Mouse (Mus musculus) layer of hippocampus, adult 6 months (tissue): ENCODE data around the gene Map1a. TPM values are rescaled to one million over a fixed set of nuclear protein-coding genes. Genes with fewer than 3 reads are reported as not detected.

Experiments
- long read RNA-seq, 2 experiments: library from polyadenylated mRNA; unstranded; transcript quantifications; one replicate each; pipeline ENCODE4 v2.0.0; 2019 to 2020
- polyA plus RNA-seq: library from polyadenylated mRNA; unstranded; fragments of <200 nt; fragmentation: Nextera tagmentation; gene quantifications from 2 replicates; pipeline ENCODE4 v1.2.3, GENCODE M21; 2021

Map1a gene
- 122 and 145 TPM in 2 replicates for polyA plus RNA-seq
- long read RNA-seq, experiment 1, partial matches to known transcripts: 482 of 550 reads
- long read RNA-seq, experiment 1, other reads (novel, unspliced or antisense): 68 of 550 reads
- long read RNA-seq, experiment 2, partial matches to known transcripts: 362 of 414 reads
- long read RNA-seq, experiment 2, other reads (novel, unspliced or antisense): 52 of 414 reads

GRCm38 (mm10) chr2:121288901-121289729 is at the start of gene Map1a:
Gene Map1a, plus strand, starts transcription at chr2:121289600.

GRCm38 (mm10) chr2:121271236-121271927 is 18.0 kb upstream of the Map1a start, which contains the start of gene Trp53bp1:
Gene Trp53bp1, minus strand, starts transcription at chr2:121271407.

GRCm38 (mm10) chr2:121354820-121355592 is 65.6 kb downstream of the Map1a start, which contains the start of gene Ppip5k1:
Gene Ppip5k1, minus strand, starts transcription at chr2:121355396.

GRCm38 (mm10) chr2:121357494-121357893 is 68.1 kb downstream of the Map1a start, which contains the start of gene Ckmt1:
Gene Ckmt1, plus strand, starts transcription at chr2:121357714.

Other genes starting within 250 kb of the Map1a start
- gene Tgm5, start 203.8 kb upstream of the Map1a start, polyA plus RNA-seq: not detected in 2 replicates
- gene Tgm7, start 179.8 kb upstream of the Map1a start, polyA plus RNA-seq: not detected in 2 replicates
- gene Adal, start 149.2 kb upstream of the Map1a start, polyA plus RNA-seq: 10.6 and 11.4 TPM in 2 replicates
- 7.2 and 10.3 TPM in 2 replicates for gene Lcmt2, start 148.9 kb upstream of the Map1a start, polyA plus RNA-seq
- 9.9 and 10.8 TPM in 2 replicates for gene Tubgcp4, start 118.9 kb upstream of the Map1a start, polyA plus RNA-seq
- gene Zscan29, start 118.5 kb upstream of the Map1a start, polyA plus RNA-seq: 1.6 and 2.0 TPM in 2 replicates
- gene Trp53bp1, start 18.2 kb upstream of the Map1a start, polyA plus RNA-seq: 20.1 and 21.6 TPM in 2 replicates
- 20.9 and 23.7 TPM in 2 replicates for gene Ppip5k1, start 65.8 kb downstream of the Map1a start, polyA plus RNA-seq
- gene Ckmt1, start 68.1 kb downstream of the Map1a start, polyA plus RNA-seq: 323 and 342 TPM in 2 replicates
- 0.06 and 0.10 TPM in 2 replicates for gene Strc, start 97.6 kb downstream of the Map1a start, polyA plus RNA-seq
- gene Pdia3, start 124.2 kb downstream of the Map1a start, polyA plus RNA-seq: 70.8 and 80.6 TPM in 2 replicates
- 1.3 and 1.4 TPM in 2 replicates for gene Catsper2, start 124.2 kb downstream of the Map1a start, polyA plus RNA-seq
- gene Ell3, start 154.7 kb downstream of the Map1a start, polyA plus RNA-seq: 1.0 and 1.1 TPM in 2 replicates
- 653 and 686 TPM in 2 replicates for gene Serf2, start 159.6 kb downstream of the Map1a start, polyA plus RNA-seq
- gene Hypk, start 163.7 kb downstream of the Map1a start, polyA plus RNA-seq: 127 and 137 TPM in 2 replicates
- gene Serinc4, start 167.2 kb downstream of the Map1a start, polyA plus RNA-seq: 0.11 and 0.25 TPM in 2 replicates
- 47.6 and 50.2 TPM in 2 replicates for gene Mfap1b, start 184.5 kb downstream of the Map1a start, polyA plus RNA-seq
- gene Mfap1a, start 217.1 kb downstream of the Map1a start, polyA plus RNA-seq: 11.9 and 14.6 TPM in 2 replicates
- 1.0 and 1.1 TPM in 2 replicates for gene Wdr76, start 217.1 kb downstream of the Map1a start, polyA plus RNA-seq